8 mouse cellular contexts compared by ENCODE assay signal in genomic region chr11:95369964-95370890, GRCm38 (mm10). TPM values are rescaled to one million over a fixed set of nuclear protein-coding genes. Genes with fewer than 3 reads are reported as not detected.
DNase-seq lines count a peak whose midpoint lies in the region; ATAC-seq and TF ChIP-seq lines count a peak whose summit lies in the region.

No protein-coding gene starts in this region.

- no peaks in the 10 kb centered on the region for H3K4me1 ChIP-seq in hindbrain, postnatal 0 days (ENCODE audit: insufficient read depth, low read length)

- peak; percentile 82 for ATAC-seq in hindbrain, postnatal 0 days

- 48% methylated on average over 15 of the region's 15 CpGs for WGBS in hindbrain, postnatal 0 days

- no peak overlapping the region for H3K9ac ChIP-seq in hindbrain, postnatal 0 days (replicated peaks; ENCODE audit: low read length)

- TF ChIP-seq CTCF in hindbrain, postnatal 0 days (IDR thresholded peaks at IDR 0.05; ENCODE audit: low read depth): no peak

- H3K36me3 ChIP-seq in hindbrain, postnatal 0 days (ENCODE audit: insufficient read depth, low read length): peaks cover 4% of the 10 kb centered on the region; the same call in 1 of the 2 replicates

- no peak overlapping the region for H3K4me3 ChIP-seq in hindbrain, postnatal 0 days (ENCODE audit: low read length)

- H3K27ac ChIP-seq in hindbrain, postnatal 0 days: peak overlapping the region; percentile 36; the same call in 1 of the 2 replicates

- H3K4me2 ChIP-seq in hindbrain, postnatal 0 days (ENCODE audit: low read depth, low read length): no peak overlapping the region

- peak; percentile 8 for DNase-seq in cerebellum, adult 9-11 months
- DNase-seq in cerebellum, adult 11 months: no peak
- peak; percentile 27 for DNase-seq in right cerebral cortex, postnatal 14 days
- DNase-seq in right cerebral cortex, postnatal 25 days: no peak
- DNase-seq in hindbrain, postnatal 0 days (ENCODE audit: low spot score): peak; percentile 72
- DNase-seq in lung, postnatal 14 days: peak; percentile 50
- DNase-seq in testis, postnatal 14 days (ENCODE audit: low spot score): peak; percentile 75
- no peak for DNase-seq in B cell, adult 2 months

- H3K27me3 ChIP-seq in hindbrain, postnatal 0 days (ENCODE audit: insufficient read depth, low read length): no peaks in the 10 kb centered on the region

- H3K9me3 ChIP-seq in hindbrain, postnatal 0 days (ENCODE audit: low read length): no peaks in the 10 kb centered on the region

RNA-seq across cellular contexts. Expression of gene Slc35b1, which starts 14.3 kb away (rescaled TPM):
- total RNA-seq in hindbrain, postnatal 0 days (2014; rRNA removed): 107 and 109 TPM in 2 replicates
- 158 and 159 TPM in 2 replicates for polyA plus RNA-seq in hindbrain, postnatal 0 days (2015; fragmentation: Nextera tagmentation; extraction: Ambion mirVana)

RNA-seq across cellular contexts. Expression of gene Fam117a, which starts 33.4 kb away (rescaled TPM):
- 5.6 and 10.7 TPM in 2 replicates for total RNA-seq in hindbrain, postnatal 0 days (2014; rRNA removed)
- 1.9 and 2.8 TPM in 2 replicates for polyA plus RNA-seq in hindbrain, postnatal 0 days (2015; fragmentation: Nextera tagmentation; extraction: Ambion mirVana)

RNA-seq across cellular contexts. Expression of gene Spop, which starts 43.7 kb away (rescaled TPM):
- 49.8 and 51.1 TPM in 2 replicates for total RNA-seq in hindbrain, postnatal 0 days (2014; rRNA removed)
- polyA plus RNA-seq in hindbrain, postnatal 0 days (2015; fragmentation: Nextera tagmentation; extraction: Ambion mirVana): 210 and 212 TPM in 2 replicates

Comparison
In these comparisons a context has a peak if more than half of its experiments do, and no peak if none do; other contexts are left out.
1. DNase-seq: peak in cerebellum, adult 9-11 months (single experiment), right cerebral cortex, postnatal 14 days (single experiment), hindbrain, postnatal 0 days (single experiment), lung, postnatal 14 days (single experiment) and testis, postnatal 14 days (single experiment); none in cerebellum, adult 11 months (single experiment), right cerebral cortex, postnatal 25 days (single experiment) and B cell, adult 2 months (0 of 2).